Mouse (Mus musculus) C2C12 (cell line): ENCODE results near the gene Tbc1d23. TPM values are rescaled to one million over a fixed set of nuclear protein-coding genes. Genes with fewer than 3 reads are reported as not detected.

Experiments used
- H3K27me3 ChIP-seq: one replicate; pipeline ENCODE4 v1.6.1; 2011; ENCODE audit not compliant: control insufficient read depth, insufficient read depth, insufficient read length
- H3K36me3 ChIP-seq: one replicate; pipeline ENCODE4 v1.6.1; 2011; ENCODE audit not compliant: control insufficient read depth, insufficient read depth
- H3K4me3 ChIP-seq: one replicate; pipeline ENCODE4 v1.5.1; 2011; ENCODE audit warnings: mild to moderate bottlenecking, control low read depth; ENCODE audit not compliant: poor library complexity, insufficient read depth, severe bottlenecking
- H3K79me2 ChIP-seq: one replicate; pipeline ENCODE4 v1.6.1; 2011; ENCODE audit not compliant: control insufficient read depth, insufficient read depth
- H3K79me3 ChIP-seq: one replicate; pipeline ENCODE4 v1.6.1; 2011; ENCODE audit warnings: low read depth, control low read depth
- H3ac ChIP-seq: one replicate; pipeline ENCODE3; 2011; ENCODE audit warnings: low read depth; ENCODE audit not compliant: control insufficient read depth, insufficient read length
- CEBPB ChIP-seq: IDR thresholded peaks from one replicate; pipeline ENCODE4 v1.6.1; 2011; ENCODE audit warnings: low read depth, mild to moderate bottlenecking, control low read depth, moderate library complexity
- CTCF ChIP-seq: IDR thresholded peaks from one replicate; pipeline ENCODE4 v1.5.1; 2011; ENCODE audit not compliant: control insufficient read depth, insufficient read depth, insufficient read length
- FOSL1 ChIP-seq: IDR thresholded peaks from one replicate; pipeline ENCODE4 v1.8.0; 2011; ENCODE audit warnings: mild to moderate bottlenecking, low read length; ENCODE audit not compliant: poor library complexity, insufficient read depth, severe bottlenecking
- MAX ChIP-seq: IDR thresholded peaks from one replicate; pipeline ENCODE4 v1.6.1; 2011; ENCODE audit warnings: mild to moderate bottlenecking, control low read depth
- MYOD1 ChIP-seq: IDR thresholded peaks from one replicate; pipeline ENCODE4 v1.6.1; 2011; ENCODE audit warnings: low read depth; ENCODE audit not compliant: control insufficient read depth, insufficient read length
- MYOG ChIP-seq: IDR thresholded peaks from one replicate; pipeline ENCODE4 v1.6.1; 2011; ENCODE audit not compliant: control insufficient read depth, insufficient read length; ENCODE audit errors: extremely low read depth
- USF1 ChIP-seq: IDR thresholded peaks from one replicate; pipeline ENCODE4 v1.6.1; 2011; ENCODE audit warnings: low read depth, mild to moderate bottlenecking, control low read depth, moderate library complexity
- long read RNA-seq, 2 experiments: library from polyadenylated mRNA; unstranded; transcript quantifications; one replicate each; pipeline ENCODE4 v2.0.0; 2019 to 2020
- polyA plus RNA-seq: library from polyadenylated mRNA; unstranded; fragments of >200 nt; fragmentation: generic; extraction: Trizol; gene quantifications from one replicate; pipeline ENCODE4 v1.2.1, GENCODE M21; 2012; ENCODE audit warnings: missing spikeins

Gene Tbc1d23
- 5.3 TPM for polyA plus RNA-seq
- long read RNA-seq, experiment 1, transcript Tbc1d23-203 (19 exons, 3,112 nt), result major isoform, 9 of 16 reads
- long read RNA-seq, experiment 1, partial matches to known transcripts, result 1 of 16 reads
- long read RNA-seq, experiment 1, other reads (novel, unspliced or antisense), result 6 of 16 reads
- long read RNA-seq, experiment 2, transcript Tbc1d23-203 (19 exons, 3,112 nt), result major isoform, 132 of 158 reads
- long read RNA-seq, experiment 2, partial matches to known transcripts, result 6 of 158 reads
- long read RNA-seq, experiment 2, other reads (novel, unspliced or antisense), result 17 of 158 reads

- TF ChIP-seq MYOG (no peak), USF1 (no peak)
- Histone ChIP-seq H3K36me3 (no peaks in the 10 kb centered on the region), H3K79me2 (peaks cover 41% of the 10 kb centered on the region), H3K27me3 (no peaks in the 10 kb centered on the region), H3K79me3 (peaks cover 25% of the 10 kb centered on the region), H3ac (peak within 1 kb of the TSS; percentile 58), H3K4me3 (peak within 1 kb of the TSS; percentile 67)
Measured at GRCm38 (mm10) chr16:57231089-57231936, at the start of gene Tbc1d23. Gene Tbc1d23, minus strand, starts transcription at chr16:57231504.

DNA sequence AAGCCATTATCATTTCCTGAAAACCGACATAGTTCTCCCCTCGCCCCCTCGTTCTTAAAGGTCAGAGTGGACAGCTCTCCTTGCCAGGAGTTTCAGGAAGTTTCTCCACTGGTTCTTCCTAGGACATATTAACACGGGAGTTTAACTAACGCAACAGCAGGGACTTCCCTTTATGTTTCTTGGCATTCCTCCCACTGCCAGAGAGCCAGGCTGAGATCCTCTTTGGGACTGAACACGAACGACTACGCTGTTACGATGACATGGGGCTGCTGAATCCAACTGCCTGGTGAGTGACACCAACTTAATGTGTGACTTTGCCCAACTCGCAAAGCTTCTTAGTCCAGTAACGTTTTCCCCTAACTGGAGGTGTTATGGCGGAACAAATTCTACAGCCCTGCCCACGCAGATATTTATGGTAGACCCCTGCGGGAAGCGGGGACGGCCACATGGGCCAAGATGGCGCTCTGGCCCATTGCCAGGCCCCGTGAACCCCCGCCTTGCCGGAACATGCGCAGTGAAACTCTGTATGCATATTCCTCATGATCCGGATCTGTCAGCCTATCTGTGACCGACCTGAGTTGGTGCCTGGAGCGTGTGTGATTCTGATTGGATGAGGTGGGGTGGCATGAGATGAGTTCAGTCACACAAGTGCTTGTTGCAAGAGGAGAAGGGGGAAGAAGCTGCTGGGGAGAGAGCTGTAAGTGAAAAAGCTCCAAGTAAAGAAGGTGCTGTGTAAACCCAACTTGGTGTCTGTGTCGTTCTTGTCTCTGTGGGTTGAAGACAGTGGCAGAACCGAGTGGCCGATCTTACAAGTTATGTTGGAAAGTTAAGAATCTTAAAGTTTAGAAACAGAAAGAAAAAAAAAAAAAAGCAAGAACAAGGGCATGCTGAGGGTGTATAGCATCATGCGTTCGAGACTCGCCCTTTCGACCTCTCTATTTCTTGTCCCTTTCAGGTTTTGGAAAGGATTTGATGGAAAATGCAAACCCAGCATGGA, 49.2 kb upstream of the Tbc1d23 start:
- Histone ChIP-seq H3ac (no peak overlapping the region), H3K79me3 (no peaks in the 10 kb centered on the region), H3K4me3 (no peak overlapping the region), H3K36me3 (no peaks in the 10 kb centered on the region), H3K27me3 (no peaks in the 10 kb centered on the region), H3K79me2 (no peaks in the 10 kb centered on the region)
- TF ChIP-seq MYOG (no peak), MAX (no peak), USF1 (no peak), CTCF (no peak), CEBPB (no peak), FOSL1 (no peak), MYOD1 (no peak)

- no peaks in the 10 kb centered on the region for H3K27me3 ChIP-seq
- no peak overlapping the region for H3K4me3 ChIP-seq
- no peaks in the 10 kb centered on the region for H3K79me3 ChIP-seq
- H3ac ChIP-seq, result no peak overlapping the region
- H3K36me3 ChIP-seq, result no peaks in the 10 kb centered on the region
- TF ChIP-seq MYOG, result no peak
- no peak for TF ChIP-seq MAX
- no peak for TF ChIP-seq CTCF
- TF ChIP-seq CEBPB, result no peak
- no peak for TF ChIP-seq USF1
- no peak for TF ChIP-seq MYOD1
- TF ChIP-seq FOSL1, result no peak
- H3K79me2 ChIP-seq, result no peaks in the 10 kb centered on the region
Measured at GRCm38 (mm10) chr16:57278976-57279626, 47.8 kb upstream of the Tbc1d23 start.

- Histone ChIP-seq H3K79me2 (no peaks in the 10 kb centered on the region), H3K36me3 (no peaks in the 10 kb centered on the region), H3K79me3 (no peaks in the 10 kb centered on the region), H3K27me3 (no peaks in the 10 kb centered on the region), H3K4me3 (no peak overlapping the region), H3ac (no peak overlapping the region)
- TF ChIP-seq CTCF, result no peak
- TF ChIP-seq USF1, result no peak
- TF ChIP-seq MYOD1, result no peak
- no peak for TF ChIP-seq MYOG
- TF ChIP-seq CEBPB, result no peak
Measured at GRCm38 (mm10) chr16:57269751-57270150, 38.4 kb upstream of the Tbc1d23 start.

GRCm38 (mm10) chr16:57268058-57268841, 36.9 kb upstream of the Tbc1d23 start:
- Histone ChIP-seq H3K79me2 (no peaks in the 10 kb centered on the region), H3ac (no peak overlapping the region), H3K27me3 (no peaks in the 10 kb centered on the region), H3K36me3 (no peaks in the 10 kb centered on the region), H3K4me3 (no peak overlapping the region), H3K79me3 (no peaks in the 10 kb centered on the region)
- no peak for TF ChIP-seq MAX
- TF ChIP-seq USF1, result no peak
- TF ChIP-seq CTCF, result no peak
- TF ChIP-seq MYOG, result no peak
- TF ChIP-seq FOSL1, result no peak
